Mouse (Mus musculus): ENCODE measurements around the gene Ophn1.

Gene Ophn1

DNA sequence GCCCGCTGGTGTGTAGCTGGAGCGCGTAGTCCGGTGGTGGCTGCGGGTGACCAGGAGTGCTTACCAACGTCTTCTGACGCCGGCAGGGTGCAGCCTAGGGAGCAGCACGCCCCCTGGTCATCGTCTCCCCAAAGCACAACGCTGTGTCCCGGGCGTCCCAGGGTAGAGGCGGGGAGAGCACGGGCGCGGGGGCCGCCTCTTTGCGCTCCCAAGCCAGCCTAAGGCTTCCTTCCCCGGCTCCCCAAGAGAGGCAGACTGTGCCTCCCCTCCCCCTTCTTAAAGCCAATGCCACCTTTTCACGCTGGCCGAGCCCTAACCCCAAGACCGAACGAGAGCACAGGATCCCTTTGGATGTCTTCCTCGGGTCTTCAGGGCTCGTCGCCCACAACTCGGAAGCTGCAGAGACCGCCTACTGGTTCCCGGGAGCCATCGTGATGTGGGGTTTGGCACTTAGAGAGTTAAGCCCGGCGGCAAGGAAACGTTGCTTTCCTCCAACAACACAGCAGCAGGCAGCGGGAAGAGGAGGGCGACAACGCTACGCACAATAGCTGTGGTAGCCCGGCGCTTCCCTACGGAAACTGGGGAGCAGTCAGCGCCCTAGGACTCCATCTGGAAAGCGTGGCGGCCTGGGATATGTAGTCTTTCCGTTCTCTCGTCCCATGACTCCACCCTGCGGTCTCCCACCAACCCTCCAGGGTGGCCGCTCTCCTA, at the start of gene Ophn1:
Ophn1 (minus strand) TSS at position 620 of the 711 bp plus-strand sequence.
- DNase-seq (ENCODE audit: low read depth) = peak; percentile 82

DNA sequence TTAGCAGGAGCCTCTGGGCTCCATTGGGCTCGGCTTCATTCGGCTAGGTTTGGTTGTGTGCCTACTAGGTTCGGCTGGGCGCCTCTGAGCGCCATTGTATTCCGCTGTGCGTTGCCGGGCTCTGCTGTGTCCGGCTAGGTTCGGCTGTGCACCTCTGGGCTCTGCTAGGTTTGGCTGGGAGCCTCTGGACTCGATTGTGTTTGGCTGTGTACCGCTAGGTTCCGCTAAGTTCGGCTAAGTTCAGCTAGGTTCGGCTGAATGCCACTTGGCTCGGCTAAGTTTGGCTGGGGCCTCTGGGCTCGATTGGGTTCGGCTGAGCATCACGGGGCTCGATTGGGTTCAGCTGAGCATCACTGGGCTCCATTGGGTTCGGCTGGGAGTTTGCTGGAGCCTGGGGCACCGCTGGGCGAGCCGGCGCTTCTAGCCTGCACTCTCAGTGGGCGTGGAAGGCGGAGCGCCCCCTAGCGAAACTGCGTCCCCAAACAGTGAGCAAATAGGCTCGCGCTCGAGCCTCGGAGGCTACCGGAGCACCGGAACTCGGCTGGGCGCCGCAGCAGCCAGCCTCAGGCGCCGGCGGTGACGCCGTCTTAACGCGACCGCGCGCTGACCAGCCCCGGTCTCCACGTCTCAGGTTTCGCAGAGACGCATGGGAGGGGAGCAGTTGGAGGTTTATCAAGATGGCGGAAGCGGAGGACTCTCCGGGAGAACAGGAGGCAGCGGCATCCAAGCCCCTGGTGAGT, 46.9 kb upstream of the Ophn1 start:
- peak; percentile 97 for DNase-seq (ENCODE audit: low read depth)

DNA sequence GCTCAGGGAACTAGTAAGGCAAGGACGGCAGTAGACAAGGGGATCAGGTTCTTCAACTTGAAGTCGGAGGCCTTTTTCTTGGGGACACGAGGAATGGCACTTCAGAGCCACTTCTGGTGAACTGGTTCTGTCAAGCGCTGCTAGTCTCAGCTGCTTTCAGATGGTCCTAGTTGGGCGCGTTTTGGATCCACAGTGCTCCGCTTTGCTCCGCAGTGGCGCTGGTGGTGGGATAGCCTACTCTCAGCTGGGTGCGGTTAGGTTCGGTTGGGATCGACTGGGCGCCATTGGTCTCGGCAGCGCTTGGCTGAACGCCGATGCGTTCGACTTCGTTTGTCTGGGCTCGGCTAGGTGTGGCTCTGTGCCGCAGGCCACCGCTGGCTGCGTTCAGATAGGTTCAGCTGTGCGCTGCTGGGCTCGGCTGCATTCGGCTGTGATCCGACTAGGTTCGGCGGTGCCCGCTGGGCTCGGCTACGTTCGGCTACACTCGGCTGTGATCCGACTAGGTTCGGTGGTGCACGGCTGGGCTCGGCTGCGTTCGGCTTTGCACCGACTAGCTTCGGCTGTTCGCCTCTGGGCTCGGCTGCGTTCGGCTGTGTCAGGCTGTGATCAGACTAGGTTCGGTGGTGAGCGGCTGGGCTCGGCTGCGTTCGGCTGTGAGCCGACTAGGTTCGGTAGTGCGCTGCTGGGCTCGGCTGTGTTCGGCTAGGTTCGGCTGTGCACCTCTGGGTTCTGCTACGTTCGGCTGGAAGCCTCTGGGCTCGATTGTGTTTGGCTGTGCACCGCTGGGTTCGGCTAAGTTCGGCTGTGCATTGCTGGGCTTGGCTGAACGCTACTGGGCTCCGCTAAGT, 46.1 kb upstream of the Ophn1 start:
- DNase-seq (ENCODE audit: low read depth) = peak; percentile 92

DNA sequence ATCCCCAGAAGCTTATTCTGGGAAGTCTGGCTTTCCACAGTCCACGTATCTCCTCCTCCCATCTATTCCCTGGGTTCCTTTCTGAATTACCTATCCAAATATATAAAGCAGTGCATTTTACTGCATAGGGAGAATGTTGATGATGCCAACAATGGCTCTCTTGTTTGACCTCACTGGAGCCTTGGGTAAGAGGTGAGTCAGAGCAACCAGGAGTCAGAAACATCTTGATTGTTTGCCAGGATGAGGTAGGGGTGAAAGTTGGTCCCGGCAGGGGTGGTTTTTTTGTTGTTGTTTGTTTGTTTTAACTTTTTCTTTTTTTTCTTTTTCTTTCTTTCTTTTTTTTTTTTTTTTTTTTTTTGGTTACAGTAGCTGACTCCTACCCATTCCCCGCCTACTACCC, 45.3 kb upstream of the Ophn1 start, which contains the start of gene Yipf6:
Yipf6 (plus strand) TSS at position 216 of the 400 bp plus-strand sequence.
- peak; percentile 60 for DNase-seq (ENCODE audit: low read depth)

DNA sequence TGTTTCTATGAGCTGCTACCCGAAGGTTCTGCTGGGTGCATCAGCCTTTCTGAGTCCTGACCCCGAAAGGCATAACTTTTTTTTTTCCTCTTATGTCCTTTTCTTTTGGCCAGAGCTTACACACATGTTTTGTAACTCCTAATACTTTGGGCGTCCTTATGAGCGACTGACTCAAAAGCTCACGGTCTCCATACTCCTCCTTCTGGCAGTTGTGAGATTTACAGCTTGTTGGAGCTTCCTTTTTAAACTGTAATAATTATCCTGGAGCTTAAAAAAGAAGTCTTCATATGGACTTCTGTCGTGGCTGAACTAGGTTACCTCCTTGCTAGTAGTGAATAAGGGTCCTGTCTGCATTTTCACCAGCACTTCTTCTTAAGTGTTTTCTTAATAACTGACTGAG, 28.6 kb upstream of the Ophn1 start:
- peak; percentile 82 for DNase-seq (ENCODE audit: low read depth)

DNA sequence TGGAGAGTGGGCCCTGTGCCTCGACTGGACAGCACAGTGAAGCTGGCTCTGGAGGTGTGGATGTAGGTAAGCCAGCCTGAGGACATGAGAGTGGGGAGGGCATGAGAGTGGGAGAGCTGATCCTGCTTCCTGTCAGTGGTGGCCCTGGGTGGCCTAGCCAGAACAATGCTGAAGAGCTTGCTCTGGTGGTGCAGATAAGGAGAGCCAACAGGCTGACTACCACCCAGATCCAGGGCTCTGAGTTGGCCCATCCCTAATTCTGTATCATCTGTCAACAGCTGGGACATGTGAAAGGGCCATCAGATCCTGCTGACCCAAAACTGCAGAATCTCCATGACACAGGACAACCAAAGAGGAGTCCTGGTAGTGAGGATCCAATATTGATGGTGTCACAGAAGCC, 18.1 kb upstream of the Ophn1 start:
- no peak for DNase-seq (ENCODE audit: low read depth)

DNA sequence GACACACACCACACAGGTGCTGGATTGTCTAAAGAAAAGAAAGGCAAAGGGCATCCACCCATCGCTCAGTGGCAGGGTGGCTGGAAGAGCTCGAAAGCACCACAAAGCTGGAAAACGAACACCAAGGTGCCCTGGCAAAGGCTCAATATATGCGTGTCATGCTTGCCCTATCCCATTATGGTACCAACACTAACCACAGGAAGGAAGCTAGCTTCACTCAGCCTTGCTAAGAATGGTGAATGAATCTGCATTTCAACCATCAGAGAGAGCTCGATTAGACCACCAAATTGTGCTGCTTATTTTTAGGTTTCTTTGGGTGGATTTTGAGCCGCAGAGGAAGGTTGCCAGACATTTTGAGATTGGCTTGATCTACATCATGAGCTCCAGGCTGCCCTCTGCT, 13.4 kb upstream of the Ophn1 start:
- no peak for DNase-seq (ENCODE audit: low read depth)

DNA sequence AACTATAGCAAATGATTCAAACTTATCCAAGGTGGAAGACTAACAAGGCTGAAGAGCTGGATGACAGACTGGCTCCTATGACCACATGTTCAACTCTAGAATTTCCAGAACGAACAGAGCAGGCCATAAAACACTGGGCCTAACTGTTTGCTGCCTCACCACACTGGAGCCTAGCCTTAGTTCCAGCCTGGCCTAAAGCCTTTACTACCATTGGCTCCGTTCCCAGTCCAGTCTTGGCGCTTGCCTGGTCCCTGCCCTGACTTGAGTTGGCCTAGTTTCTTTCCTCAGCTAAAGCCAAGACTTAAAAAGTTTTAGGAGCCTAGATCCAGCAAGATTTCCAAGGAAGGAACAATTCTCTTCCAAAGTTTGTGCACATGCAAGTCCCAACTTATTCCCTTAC, 7.5 kb upstream of the Ophn1 start:
- DNase-seq (ENCODE audit: low read depth) = peak; percentile 76

DNA sequence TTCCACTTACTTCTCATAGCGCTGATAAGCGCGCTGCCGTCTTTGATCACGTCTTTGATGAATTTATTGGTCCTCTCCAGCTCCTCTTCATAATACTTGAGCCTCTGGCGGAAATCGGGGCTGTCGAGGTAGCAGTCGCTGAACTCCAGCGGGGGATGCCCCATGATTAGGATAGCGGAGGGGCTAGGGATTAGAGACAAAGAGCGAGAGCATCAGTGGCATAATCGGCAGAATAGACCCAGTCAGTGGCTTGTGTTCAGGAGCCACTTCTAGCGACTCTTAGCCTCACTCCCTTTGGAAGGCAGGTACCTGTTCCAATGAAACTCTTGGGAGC, 786 bp downstream of the Ophn1 start:
- peak; percentile 17 for DNase-seq (ENCODE audit: low read depth)

DNA sequence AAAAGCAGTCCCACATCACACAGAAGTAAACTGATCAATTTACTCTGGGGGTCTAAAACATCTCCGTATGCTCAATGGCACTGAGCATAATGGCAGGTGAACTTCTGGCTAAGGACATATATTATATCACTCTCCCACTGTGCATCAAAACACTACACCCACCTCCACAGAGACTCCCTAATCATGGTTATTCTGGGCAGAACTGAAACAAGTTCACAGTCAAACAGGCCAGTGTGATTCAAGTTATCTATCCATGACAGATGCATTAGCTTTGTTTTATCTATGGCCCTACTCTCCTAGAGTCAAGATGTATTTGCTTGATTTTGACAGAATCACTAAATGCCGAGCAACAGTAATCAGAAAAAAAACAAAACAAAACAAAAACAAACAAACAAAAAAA, 8.8 kb downstream of the Ophn1 start:
- no peak for DNase-seq (ENCODE audit: low read depth)

DNA sequence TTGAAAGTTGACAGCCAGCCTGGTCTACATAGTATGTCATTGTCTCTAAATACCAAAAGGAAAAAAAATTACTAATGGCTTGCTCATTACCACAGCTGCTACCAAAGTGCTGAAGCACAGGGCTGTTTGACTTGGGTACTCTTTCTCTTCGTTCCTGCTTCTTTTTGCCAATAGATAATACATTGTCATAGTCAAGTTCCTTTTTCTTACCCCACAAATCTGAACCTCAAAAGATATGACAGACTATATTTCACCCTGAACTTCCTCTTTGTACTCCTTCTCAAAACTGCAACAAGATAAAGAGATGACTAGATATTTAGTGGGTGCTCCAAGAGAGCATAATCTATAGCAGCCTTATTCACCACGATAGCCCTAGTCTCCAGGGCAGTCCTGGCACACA, 9.7 kb downstream of the Ophn1 start:
- DNase-seq (ENCODE audit: low read depth) = no peak

DNA sequence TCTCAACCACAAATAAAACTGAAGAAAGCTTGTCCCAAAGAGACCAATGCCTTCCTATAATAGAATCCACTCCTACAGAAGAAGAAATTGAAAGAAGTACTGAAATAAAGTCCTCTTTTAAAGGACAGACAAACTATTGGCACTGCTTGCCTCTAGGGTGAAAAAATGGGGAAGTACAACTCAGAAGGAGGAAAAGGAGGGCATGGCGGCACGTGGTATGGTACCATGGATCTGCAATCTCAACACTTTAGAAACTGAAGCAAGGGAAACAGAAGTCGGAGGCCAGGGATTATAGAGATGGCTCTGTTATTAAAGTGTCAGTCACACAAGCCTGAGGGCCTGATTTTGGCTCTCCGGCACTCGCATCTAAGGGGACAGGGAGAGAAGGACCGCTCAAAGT, 10.5 kb downstream of the Ophn1 start:
- DNase-seq (ENCODE audit: low read depth) = no peak

DNA sequence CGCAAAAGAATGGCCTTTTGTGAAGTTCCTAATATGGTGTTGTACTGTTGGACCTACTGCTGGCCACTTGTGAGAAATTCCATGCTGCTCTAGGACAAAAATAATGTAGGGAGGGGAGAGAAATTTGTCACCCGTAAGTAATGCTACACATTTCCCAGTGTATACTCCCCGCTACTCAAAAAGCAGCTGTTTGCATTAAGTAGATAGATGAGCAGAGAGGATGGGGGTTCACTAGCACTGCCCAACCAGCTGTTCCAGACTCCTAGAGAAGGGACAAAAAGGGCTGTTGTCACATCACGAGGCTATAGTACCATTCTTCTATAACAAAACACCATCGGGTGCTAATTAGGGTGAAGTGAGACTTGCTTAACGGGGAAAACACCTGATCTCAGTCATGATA, 15.7 kb downstream of the Ophn1 start:
- no peak for DNase-seq (ENCODE audit: low read depth)

DNA sequence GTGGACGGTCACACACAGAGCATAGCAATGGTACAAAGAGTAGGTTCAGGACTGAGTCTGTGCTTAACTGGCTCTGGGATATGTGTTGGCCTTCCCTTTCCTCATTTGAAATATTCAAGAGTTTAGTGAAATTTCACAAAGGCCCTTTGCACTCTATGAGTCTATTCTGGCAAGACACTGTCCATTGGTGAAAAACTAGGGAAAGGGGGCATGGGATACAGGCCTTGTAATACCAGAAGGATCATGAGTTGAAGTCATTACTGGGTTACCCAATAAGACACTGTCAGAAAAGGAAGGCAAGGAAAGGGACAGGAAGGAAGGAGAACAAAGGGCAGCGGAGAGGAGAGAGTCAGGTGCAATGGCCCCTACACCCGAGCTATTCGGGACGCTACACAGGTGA, 16.7 kb downstream of the Ophn1 start:
- DNase-seq (ENCODE audit: low read depth) = no peak

DNA sequence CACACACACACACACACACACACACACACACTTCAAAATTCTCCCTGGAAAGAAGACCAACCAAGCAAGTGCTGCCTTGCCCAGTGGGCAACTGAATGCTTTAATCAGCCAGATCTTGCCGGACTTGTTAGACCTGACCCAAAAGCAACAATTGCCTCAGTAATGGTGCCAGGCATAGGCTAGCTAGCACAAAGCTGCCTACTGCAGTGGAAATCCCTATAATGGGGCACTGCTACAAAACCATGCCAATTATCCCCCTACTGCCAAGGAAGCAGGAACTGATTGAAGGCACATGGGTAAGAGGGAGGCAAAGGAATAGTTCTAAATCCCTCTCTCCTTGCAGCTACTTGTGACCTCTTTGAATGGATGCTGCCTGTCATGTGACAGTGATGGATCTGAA, 18.8 kb downstream of the Ophn1 start:
- DNase-seq (ENCODE audit: low read depth) = no peak

DNA sequence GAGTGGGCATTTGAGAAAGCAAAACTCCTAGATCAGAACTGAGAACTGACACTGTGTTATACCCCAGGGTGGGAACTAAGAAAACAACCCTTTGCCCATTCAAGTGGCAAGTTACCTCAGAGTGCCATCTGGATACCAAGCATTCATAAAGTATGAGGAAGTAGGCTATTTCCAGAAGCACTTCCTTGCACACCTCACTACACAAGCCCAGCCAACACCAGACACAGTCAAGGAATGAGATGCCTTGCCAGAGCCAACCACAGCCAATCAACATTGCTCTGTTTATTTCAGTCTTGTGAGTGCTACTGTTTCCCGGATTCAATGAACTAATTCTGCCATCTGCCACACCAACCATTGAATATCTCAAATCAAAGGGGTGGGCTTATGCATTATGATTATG, 20.3 kb downstream of the Ophn1 start:
- DNase-seq (ENCODE audit: low read depth) = no peak

DNA sequence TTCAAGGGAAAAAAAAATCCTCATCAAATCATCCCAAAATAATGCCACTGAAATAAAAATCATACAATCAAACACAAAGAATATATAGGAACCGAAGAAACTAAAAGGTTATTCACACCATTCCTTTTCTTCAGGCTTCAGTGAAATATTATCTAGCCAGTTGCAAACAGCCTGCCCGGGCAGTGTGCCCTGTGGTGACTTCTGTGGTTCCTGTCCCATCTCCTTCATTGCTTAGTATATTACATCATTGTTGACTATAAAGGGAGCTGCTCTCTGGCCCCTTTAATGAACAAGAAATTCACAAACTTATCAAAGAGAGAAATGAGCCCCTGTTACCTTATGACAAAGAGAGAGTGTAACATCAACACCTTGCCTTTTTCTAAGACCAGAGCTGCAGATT, 21.1 kb downstream of the Ophn1 start:
- DNase-seq (ENCODE audit: low read depth) = no peak

DNA sequence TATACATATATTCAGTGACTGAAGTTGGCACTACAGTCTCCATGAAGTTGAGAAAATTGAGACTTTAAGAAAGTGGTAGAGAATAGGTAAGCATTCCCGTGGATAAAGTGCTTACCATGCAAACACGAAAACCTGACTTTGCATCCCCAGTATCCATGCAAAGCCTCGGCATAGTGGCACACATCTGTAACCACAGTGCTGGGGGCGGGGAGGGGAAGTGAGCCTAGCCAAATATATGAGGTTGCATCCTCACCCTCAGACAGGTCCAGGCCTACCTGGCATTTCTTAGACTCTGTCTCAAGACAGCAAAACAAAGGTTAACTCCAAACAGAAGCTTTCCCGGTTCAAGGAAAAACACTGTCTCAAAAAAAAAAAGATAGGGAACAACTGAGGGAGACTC, 21.7 kb downstream of the Ophn1 start:
- no peak for DNase-seq (ENCODE audit: low read depth)

DNA sequence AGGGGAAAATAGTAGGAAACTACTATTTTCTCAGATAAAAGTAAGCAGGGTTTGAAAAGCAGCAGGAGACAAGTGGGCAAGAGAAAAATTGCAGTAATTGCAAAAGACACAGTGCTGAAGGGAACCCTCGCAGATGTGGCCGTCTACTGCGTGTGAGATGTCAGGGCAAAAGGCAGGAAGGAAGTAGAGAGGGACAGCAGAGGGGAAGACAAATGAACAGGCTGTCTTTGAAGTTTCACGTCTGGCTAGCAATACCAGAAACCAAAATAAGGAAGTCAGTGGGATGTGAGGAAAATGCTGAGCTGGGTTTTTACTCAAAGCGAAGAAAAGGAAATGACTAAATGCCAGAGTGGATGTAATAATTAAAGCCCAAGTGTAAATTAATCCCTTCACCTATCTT, 30.7 kb downstream of the Ophn1 start:
- no peak for DNase-seq (ENCODE audit: low read depth)

DNA sequence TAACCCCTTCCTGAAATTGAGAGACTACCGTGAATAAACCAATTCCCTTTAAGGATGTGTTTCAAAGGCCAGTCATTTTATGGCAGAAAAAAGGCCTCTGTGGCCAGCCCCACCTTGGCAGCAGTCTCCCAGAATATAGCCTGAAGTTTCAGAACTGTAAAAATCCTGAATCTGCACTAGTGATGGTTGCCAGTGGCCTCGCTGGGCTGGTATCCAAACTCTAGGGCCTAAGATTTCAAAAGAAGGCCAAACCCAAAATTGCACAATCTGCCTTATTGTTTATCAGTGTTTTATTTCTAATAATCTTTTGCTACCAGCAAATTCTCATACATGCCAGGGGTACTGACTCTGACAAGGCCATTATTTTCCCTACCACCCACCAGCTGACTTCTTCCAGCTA, 34.8 kb downstream of the Ophn1 start:
- peak; percentile 78 for DNase-seq (ENCODE audit: low read depth)

DNA sequence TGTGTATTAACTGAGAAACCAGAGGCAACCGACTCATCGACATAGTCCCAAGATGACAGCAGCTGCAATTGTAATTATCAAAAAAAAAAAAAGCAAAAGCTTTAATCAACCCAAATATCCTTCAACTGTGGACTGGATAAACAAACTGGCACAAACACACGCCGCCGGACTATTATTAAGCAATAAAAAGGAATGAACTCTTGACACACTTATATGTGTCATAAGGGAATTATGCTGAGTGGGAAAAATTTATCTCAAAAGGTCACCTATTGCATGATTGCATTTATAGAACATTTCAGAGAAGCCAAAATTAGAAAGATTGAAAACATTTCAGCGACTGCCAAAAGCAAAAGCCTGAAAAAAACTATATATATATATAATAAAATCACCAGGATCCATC, 40.0 kb downstream of the Ophn1 start:
- peak; percentile 59 for DNase-seq (ENCODE audit: low read depth)

DNA sequence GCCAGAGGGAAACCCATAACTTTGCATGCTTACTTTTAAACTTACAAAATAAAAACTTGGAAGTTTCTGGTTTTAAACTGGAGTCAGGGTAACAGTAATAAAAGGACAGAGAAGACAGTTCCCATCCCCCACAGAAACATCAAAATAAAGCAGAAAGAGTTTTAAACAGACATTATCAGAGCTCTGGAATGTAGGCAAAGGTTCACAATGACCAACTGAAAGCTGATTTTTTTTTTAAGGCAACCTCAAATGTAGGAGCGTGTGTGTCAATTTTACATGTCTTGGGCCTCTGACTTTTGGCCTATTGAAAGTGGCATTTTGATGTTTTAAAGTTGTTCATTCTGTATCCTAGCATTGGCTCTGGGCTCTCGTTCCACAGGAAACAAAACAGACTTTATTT, 49.2 kb downstream of the Ophn1 start:
- peak; percentile 34 for DNase-seq (ENCODE audit: low read depth)

DNA sequence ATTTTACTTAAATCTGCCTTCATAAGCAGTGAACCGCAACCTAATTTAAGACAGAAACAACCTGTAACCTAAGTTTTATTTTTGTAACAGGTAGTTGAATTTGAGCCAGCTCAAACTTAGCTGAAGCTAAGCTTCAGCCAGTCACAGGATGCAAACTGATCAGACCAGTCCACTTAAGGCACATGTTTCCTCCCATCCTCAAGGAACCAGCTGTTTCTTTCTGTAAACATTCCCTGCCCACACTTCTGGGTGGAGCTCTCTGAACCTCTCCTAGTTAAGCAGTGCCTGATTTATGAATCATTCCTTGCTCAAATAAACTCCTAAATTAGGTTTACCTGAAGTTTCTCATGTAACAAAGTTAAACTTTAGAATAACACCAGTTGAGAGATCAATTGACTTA, 54.8 kb downstream of the Ophn1 start:
- peak; percentile 29 for DNase-seq (ENCODE audit: low read depth)
